Mouse (Mus musculus) ES-CJ7 (cell line): ENCODE results near the gene Slfn9.
"Not testable (repeated sequence)": the region's sequence is repeated elsewhere in the genome, so short reads cannot be mapped to it uniquely, and the experiment has no call there.

Source experiments
- DNase-seq: peaks from one replicate; pipeline ENCODE4 v3.0.0; 2011; ENCODE audit warnings: low read depth, low spot score

Slfn9 gene

DNA sequence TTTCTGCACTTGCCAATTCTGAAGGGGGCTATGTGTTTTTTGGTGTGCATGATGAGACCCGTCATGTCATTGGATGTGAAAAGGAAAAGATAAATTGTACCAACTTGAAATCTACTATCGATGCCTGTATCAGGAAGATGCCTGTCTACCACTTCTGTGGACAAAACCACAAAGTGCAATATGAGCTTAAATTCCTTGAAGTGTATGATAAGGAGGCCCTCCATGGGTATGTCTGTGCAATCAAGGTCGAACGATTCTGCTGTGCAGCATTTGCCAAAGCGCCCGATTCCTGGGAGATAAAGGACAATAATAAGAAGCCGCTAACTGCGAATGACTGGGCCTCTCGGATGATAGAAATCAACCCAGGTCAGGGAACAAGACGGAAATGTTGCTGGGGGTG lies 34.7 kb downstream of the Slfn9 start:
- DNase-seq: no peak

- DNase-seq: no peak
These were observed 37.0 kb downstream of the Slfn9 start for GRCm38 (mm10) chr11:82954631-82955030.

DNA sequence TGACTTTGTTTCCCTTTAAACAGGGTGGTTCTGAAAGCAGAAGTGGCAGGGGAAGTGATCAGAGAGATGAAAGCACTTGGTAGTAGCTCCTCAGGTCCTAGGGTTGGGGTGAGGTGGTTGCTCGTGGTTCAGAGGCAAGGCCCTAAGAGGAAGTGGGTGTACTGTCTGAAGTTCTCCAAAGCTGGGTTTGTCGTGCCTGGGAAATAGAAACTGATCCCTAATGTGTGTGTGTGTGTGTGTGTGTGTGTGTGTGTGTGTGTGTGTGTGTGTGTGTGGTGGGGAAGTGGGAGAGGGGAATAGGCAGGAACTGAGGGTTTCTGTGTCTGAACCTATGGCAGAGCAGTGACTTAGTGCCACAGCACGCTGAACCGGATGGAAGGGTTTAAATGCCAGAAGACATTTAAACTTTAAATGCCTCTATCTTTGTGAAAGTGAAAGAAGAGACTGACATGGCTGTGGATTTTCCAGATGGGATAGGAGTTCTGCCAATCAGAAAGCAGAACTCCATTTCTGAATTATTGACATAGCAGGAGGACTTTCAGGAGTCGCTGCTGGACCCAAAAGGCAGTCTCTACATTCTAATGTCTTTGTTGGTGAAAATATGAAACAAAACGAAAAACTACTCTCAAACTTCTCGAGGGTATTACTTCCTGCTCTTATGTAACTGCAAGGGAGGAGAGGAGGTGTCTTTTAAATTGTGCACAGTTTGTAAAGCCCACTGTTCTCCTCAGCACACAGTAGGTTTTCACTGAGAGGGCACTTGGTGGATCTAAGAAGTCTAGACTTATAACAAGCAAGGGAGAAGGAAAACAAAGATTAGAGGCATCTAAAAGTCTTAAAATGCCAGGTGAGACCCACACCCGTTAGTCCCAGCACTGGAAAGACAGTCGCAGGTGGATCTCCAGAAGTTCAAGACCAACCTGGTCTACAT lies 38.8 kb downstream of the Slfn9 start:
- DNase-seq: no peak

DNA sequence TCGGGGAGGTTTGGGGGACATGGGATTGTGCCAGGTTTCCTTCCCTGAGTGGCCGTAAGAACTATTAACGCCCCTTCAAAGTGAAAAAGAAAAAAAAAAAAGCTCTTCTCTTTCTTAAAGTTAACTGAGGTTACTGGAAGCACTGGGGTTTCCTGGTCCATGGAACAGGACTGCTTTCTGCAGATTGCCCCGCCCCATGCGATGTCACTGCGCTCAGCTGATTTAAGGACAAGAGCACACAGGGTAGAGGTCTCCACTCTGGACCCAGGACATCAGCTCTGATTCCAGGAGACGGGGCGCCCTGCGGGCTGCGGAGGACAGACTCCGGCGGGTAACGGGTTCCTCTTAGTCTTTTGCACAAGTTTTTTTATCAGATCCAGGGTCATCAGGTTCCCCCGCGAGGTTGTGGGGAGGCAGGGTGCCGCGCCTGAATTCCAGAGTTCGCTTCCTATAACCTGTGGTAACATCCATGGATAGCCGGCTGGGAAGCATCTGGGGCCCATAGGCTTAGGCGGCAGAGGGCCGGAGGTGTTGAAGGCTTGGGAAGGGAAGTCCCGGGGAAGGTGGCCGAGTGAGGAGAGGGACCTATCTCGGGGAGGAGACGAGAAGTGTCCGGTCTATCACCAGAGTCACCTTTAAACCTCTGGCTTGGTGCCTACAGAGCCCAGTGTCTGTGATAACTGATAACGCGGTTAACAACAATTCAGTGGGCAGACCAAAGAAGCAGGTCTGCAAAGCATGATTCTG lies 39.6 kb downstream of the Slfn9 start:
- DNase-seq: peak; percentile 48

DNA sequence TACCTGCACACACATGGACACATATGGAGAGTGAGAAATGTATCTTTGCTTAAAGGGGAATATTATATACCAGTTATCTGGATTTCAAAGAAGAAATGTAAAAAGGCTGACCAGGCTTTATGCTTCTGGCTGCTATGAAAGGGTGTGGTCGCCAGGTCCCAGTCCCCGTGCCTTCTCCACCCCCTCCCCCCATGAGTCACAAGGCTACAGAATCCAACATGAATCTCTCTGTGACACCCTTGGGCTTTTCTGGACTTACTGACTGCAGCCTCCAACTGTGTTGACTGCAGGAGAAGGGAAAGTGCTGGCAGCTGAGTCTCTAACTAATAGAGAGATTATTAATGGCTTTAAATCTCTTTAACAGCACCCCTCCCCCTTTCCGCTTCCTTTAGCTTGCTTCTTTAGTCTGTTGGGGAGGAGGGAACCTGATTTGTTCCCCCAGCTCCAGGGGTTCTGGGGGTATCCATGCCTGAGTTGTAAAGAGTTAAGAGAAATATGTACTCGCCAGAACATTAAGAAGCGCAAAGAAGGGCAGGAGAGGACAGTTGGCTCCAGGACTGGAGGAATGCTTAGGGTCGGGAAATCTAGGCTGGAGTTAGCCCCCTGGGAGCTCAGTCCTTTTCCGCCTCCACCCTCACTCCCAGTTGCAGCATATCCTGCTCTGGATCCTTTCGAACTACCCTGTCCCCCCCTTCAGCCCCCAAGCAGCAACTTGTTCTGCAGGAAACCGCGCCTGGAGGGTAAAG lies 40.7 kb downstream of the Slfn9 start, which contains the start of gene Slfn5:
Slfn5 (plus strand) TSS at position 614 of the 746 bp plus-strand sequence.
- no peak for DNase-seq

DNA sequence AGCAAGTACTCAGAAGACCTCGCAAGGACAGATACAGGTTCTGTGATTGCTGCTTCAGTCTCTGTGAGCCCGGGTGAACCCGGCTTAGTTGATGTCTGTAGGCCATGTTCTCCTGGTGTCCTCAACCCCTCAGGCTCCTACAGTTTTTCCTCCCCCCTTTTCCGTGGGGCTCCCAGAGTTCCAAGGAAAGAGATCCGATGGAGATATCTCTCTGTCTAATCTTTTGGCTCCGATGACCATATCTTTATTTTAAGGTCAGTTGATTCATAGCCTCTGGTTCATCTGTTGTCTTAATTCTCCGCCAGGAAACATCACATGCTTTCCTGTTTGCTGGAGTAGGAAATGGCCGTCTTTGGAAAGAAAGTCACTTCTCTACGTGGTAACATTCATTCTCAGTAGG lies 42.6 kb downstream of the Slfn9 start:
- DNase-seq: no peak

- DNase-seq: no peak
These were observed 44.2 kb downstream of the Slfn9 start for GRCm38 (mm10) chr11:82947457-82947856.

GRCm38 (mm10) chr11:82945636-82946035 lies 46.0 kb downstream of the Slfn9 start:
- no peak for DNase-seq

GRCm38 (mm10) chr11:82943336-82943735 lies 48.3 kb downstream of the Slfn9 start:
- no peak for DNase-seq

DNA sequence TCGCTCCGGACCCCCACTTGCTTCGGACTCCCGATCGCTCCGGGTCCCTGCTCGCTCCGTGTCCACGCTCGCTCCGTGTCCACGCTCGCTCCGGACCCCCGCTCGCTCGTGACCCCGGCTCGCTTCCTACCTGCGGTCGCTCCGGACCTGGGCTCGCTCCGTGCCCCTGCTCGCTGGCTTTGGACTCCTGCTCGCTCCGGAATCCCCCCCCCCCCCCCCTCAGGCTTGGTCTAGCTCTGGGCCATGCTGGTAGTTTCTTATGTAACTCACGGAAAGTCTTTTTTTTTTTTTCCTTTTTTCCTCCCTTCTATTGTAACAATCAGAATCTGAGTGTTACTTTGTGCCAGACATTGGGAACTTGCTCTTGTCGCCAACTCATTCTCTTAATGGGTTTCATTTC lies 58.4 kb downstream of the Slfn9 start:
- DNase-seq: no peak

DNA sequence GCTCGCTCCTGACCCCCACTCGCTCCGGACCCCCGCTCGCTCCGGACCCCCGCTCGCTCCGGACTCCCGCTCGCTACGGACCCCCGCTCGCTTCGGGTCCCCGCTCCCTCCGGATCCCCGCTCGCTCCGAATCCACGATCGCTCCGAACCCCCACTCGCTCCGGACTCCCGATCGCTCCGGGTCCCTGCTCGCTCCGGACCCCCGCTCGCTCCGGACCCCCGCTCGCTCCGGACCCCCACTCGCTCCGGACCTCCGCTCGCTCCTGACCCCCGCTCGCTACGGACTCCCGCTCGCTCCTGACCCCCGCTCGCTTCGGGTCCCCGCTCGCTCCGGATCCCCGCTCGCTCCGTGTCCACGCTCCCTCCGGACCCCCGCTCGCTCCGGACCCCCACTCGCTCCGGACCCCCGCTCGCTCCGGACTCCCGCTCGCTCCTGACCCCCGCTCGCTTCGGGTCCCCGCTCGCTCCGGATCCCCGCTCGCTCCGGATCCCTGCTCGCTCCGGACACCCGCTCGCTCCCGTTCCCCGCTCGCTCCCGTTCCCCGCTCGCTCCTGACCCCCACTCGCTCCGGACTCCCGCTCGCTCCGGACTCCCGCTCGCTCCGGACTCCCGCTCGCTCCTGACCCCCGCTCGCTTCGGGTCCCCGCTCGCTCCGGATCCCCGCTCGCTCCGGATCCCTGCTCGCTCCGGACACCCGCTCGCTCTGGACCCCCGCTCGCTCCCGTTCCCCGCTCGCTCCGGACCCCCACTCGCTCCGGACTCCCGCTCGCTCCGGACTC lies 59.8 kb downstream of the Slfn9 start:
- not testable (repeated sequence) for DNase-seq

- not testable (repeated sequence) for DNase-seq
These were observed 60.5 kb downstream of the Slfn9 start for GRCm38 (mm10) chr11:82931161-82931560.

DNA sequence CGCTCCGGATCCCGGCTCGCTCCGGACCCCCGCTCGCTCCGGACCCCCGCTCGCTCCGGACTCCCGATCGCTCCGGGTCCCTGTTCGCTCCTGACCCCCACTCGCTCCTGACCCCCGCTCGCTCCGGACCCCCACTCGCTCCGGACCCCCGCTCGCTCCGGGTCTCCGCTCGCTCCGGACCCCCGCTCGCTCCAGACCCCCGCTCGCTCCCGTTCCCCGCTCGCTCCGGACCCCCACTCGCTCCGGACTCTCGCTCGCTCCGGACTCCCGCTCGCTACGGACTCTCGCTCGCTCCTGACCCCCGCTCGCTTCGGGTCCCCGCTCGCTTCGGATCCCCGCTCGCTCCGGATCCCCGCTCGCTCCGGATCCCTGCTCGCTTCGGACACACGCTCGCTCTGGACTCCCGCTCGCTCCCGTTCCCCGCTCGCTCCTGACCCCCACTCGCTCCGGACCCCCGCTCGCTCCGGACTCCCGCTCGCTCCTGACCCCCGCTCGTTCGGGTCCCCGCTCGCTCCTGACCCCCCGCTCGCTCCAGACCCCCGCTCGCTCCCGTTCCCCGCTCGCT lies 61.2 kb downstream of the Slfn9 start:
- peak; percentile 55 for DNase-seq

- no peak for DNase-seq
These were observed 62.0 kb downstream of the Slfn9 start for GRCm38 (mm10) chr11:82929633-82929950.

- no peak for DNase-seq
These were observed 62.6 kb downstream of the Slfn9 start for GRCm38 (mm10) chr11:82928897-82929632.
